Mouse (Mus musculus): Measurements from ENCODE around the gene Ly6g5c.

- no peak for TF ChIP-seq CTCF (IDR thresholded peaks at IDR 0.05; ENCODE audit: extremely low read depth, insufficient read length, insufficient replicate concordance, low read depth, low read length)
- no peak for TF ChIP-seq POLR2A (IDR thresholded peaks at IDR 0.05; ENCODE audit: low read depth, low read length)
These were observed 6.9 kb upstream of the Ly6g5c start for GRCm38 (mm10) chr17:35101161-35101560.

Measured in small intestine, adult 2 months (tissue).